Mouse (Mus musculus) midbrain, embryonic 10.5 days (tissue): ENCODE data around the gene 2410131K14Rik. TPM values are rescaled to one million over a fixed set of nuclear protein-coding genes. Genes with fewer than 3 reads are reported as not detected.
A peak's percentile ranks its signal among the peaks of the same experiment; 100 is the strongest.

Experiments
- DNase-seq: peaks from one replicate; pipeline ENCODE4 v3.0.0-alpha.2; 2017; ENCODE audit warnings: low spot score
- H3K27ac ChIP-seq: fragments of 300-500 bp; sonication (generic); replicated peaks from 2 replicates; pipeline ENCODE4 v1.5.1; 2016; ENCODE audit warnings: mild to moderate bottlenecking
- H3K27me3 ChIP-seq: fragments of 300-500 bp; sonication (generic); 2 replicates; pipeline ENCODE4 v1.6.1; 2016; ENCODE audit warnings: low read depth, mild to moderate bottlenecking; ENCODE audit not compliant: poor library complexity, severe bottlenecking
- H3K36me3 ChIP-seq: fragments of 300-500 bp; sonication (generic); 2 replicates; pipeline ENCODE4 v1.6.1; 2016; ENCODE audit warnings: mild to moderate bottlenecking, moderate library complexity
- H3K4me1 ChIP-seq: fragments of 300-500 bp; sonication (generic); 2 replicates; pipeline ENCODE4 v1.6.1; 2016
- H3K4me3 ChIP-seq: fragments of 300-500 bp; sonication (generic); 2 replicates; pipeline ENCODE4 v1.5.1; 2016; ENCODE audit warnings: mild to moderate bottlenecking, moderate library complexity
- H3K9me3 ChIP-seq: fragments of 300-500 bp; sonication (generic); replicated peaks from 2 replicates; pipeline ENCODE4 v1.6.1; 2016; ENCODE audit warnings: mild to moderate bottlenecking
- WGBS: fragments of 180-500 bp; shearing (Covaris S2); methylation state at CpG from one replicate; pipeline ENCODE4 v1.1.7; 2016; 5-methylcytosine and 5-hydroxymethylcytosine counted together
- polyA plus RNA-seq: library from polyadenylated mRNA; unstranded; fragments of >200 nt; fragmentation: Nextera tagmentation; extraction: Ambion mirVana; gene quantifications from 2 replicates; pipeline ENCODE4 v1.2.1, GENCODE M21; 2016

2410131K14Rik gene
- polyA plus RNA-seq: 11.3 and 11.7 TPM in 2 replicates

GRCm38 (mm10) chr5:118244606-118245443 lies at the start of gene 2410131K14Rik, which contains the start of gene Rnft2:
TSS of gene 2410131K14Rik (plus strand) at chr5:118245227.
TSS of gene Rnft2 (minus strand) at chr5:118245116.
- H3K27me3 ChIP-seq: no peaks in the 10 kb centered on the region
- H3K9me3 ChIP-seq: no peaks in the 10 kb centered on the region
- WGBS: under 1% methylated on average over 66 of the region's 68 CpGs
- peaks cover 30% of the 10 kb centered on the region for H3K4me1 ChIP-seq
- H3K36me3 ChIP-seq: peaks cover 50% of the 10 kb centered on the region
- peak within 1 kb of the TSS; percentile 81 for H3K4me3 ChIP-seq
- H3K27ac ChIP-seq: peak within 1 kb of the TSS; percentile 89
- peak; percentile 100 for DNase-seq

GRCm38 (mm10) chr5:118197421-118197820 lies 47.6 kb upstream of the 2410131K14Rik start:
- Histone ChIP-seq H3K36me3 (peaks cover 13% of the 10 kb centered on the region), H3K27ac (no peak overlapping the region), H3K4me3 (no peak overlapping the region), H3K4me1 (peaks cover 12% of the 10 kb centered on the region), H3K27me3 (peaks cover 8% of the 10 kb centered on the region; the same call in 1 of the 2 replicates), H3K9me3 (no peaks in the 10 kb centered on the region)
- no peak for DNase-seq
- whole genome bisulfite sequencing: 80% methylated on average over 13 of the region's 13 CpGs

- WGBS: 77% methylated on average over 5 of the region's 5 CpGs
- DNase-seq: no peak
- 0 out of 2 replicates have a peak, but pooled peaks cover 7% of the 10 kb centered on the region for H3K4me1 ChIP-seq
- H3K36me3 ChIP-seq: peaks cover 13% of the 10 kb centered on the region
- H3K9me3 ChIP-seq: no peaks in the 10 kb centered on the region
- no peak overlapping the region for H3K4me3 ChIP-seq
- H3K27ac ChIP-seq: no peak overlapping the region
- H3K27me3 ChIP-seq: no peaks in the 10 kb centered on the region
These were observed 45.4 kb upstream of the 2410131K14Rik start for GRCm38 (mm10) chr5:118199670-118200069.

GRCm38 (mm10) chr5:118204675-118205440 lies 40.2 kb upstream of the 2410131K14Rik start:
- H3K36me3 ChIP-seq: peaks cover 13% of the 10 kb centered on the region
- H3K27me3 ChIP-seq: no peaks in the 10 kb centered on the region
- WGBS: 90% methylated on average over 16 of the region's 16 CpGs
- H3K4me1 ChIP-seq: peaks cover 30% of the 10 kb centered on the region
- H3K9me3 ChIP-seq: no peaks in the 10 kb centered on the region
- no peak overlapping the region for H3K27ac ChIP-seq
- H3K4me3 ChIP-seq: no peak overlapping the region
- no peak for DNase-seq

GRCm38 (mm10) chr5:118205852-118206251 lies 39.2 kb upstream of the 2410131K14Rik start:
- Histone ChIP-seq H3K27ac (0 out of 2 replicates have a peak overlapping the region, but pooled peaks have one; percentile 6), H3K4me3 (no peak overlapping the region), H3K4me1 (peaks cover 30% of the 10 kb centered on the region), H3K9me3 (no peaks in the 10 kb centered on the region), H3K27me3 (no peaks in the 10 kb centered on the region), H3K36me3 (peaks cover 12% of the 10 kb centered on the region)
- 54% methylated on average over 8 of the region's 8 CpGs for WGBS
- DNase-seq: no peak

- Histone ChIP-seq H3K36me3 (peaks cover 13% of the 10 kb centered on the region; the same call in 1 of the 2 replicates), H3K4me3 (peak overlapping the region; percentile 57), H3K27me3 (no peaks in the 10 kb centered on the region; the same call in 1 of the 2 replicates), H3K4me1 (peaks cover 18% of the 10 kb centered on the region), H3K9me3 (no peaks in the 10 kb centered on the region), H3K27ac (peak overlapping the region; percentile 75)
- DNase-seq: no peak
- 22% methylated on average over 5 of the region's 5 CpGs for WGBS
These were observed 31.0 kb upstream of the 2410131K14Rik start for GRCm38 (mm10) chr5:118214012-118214411.

- WGBS: 5% methylated on average over 24 of the region's 24 CpGs
- Histone ChIP-seq H3K4me1 (peaks cover 18% of the 10 kb centered on the region), H3K4me3 (peak overlapping the region; percentile 57), H3K9me3 (no peaks in the 10 kb centered on the region), H3K27ac (peak overlapping the region; percentile 75), H3K36me3 (peaks cover 13% of the 10 kb centered on the region; the same call in 1 of the 2 replicates), H3K27me3 (no peaks in the 10 kb centered on the region; the same call in 1 of the 2 replicates)
- peak; percentile 77 for DNase-seq
These were observed 30.4 kb upstream of the 2410131K14Rik start for GRCm38 (mm10) chr5:118214418-118215154.

GRCm38 (mm10) chr5:118217410-118217809 lies 27.6 kb upstream of the 2410131K14Rik start:
- Histone ChIP-seq H3K9me3 (no peaks in the 10 kb centered on the region), H3K4me1 (peaks cover 18% of the 10 kb centered on the region), H3K27ac (0 out of 2 replicates have a peak overlapping the region, but pooled peaks have one; percentile 13), H3K4me3 (no peak overlapping the region), H3K27me3 (no peaks in the 10 kb centered on the region; the same call in 1 of the 2 replicates), H3K36me3 (peaks cover 29% of the 10 kb centered on the region)
- DNase-seq: no peak
- 79% methylated on average over 6 of the region's 6 CpGs for WGBS

GRCm38 (mm10) chr5:118223142-118223757 lies 21.8 kb upstream of the 2410131K14Rik start:
- H3K27ac ChIP-seq: no peak overlapping the region
- peaks cover 53% of the 10 kb centered on the region for H3K36me3 ChIP-seq
- WGBS: 84% methylated on average over 9 of the region's 9 CpGs
- DNase-seq: no peak
- H3K4me1 ChIP-seq: no peaks in the 10 kb centered on the region
- no peaks in the 10 kb centered on the region for H3K27me3 ChIP-seq
- H3K9me3 ChIP-seq: no peaks in the 10 kb centered on the region
- H3K4me3 ChIP-seq: no peak overlapping the region

GRCm38 (mm10) chr5:118230071-118230611 lies 14.9 kb upstream of the 2410131K14Rik start:
- no peak overlapping the region for H3K27ac ChIP-seq
- H3K36me3 ChIP-seq: peaks cover 77% of the 10 kb centered on the region
- H3K27me3 ChIP-seq: no peaks in the 10 kb centered on the region
- no peak for DNase-seq
- WGBS: 95% methylated on average over 13 of the region's 13 CpGs
- H3K4me1 ChIP-seq: no peaks in the 10 kb centered on the region
- no peaks in the 10 kb centered on the region for H3K9me3 ChIP-seq
- no peak overlapping the region for H3K4me3 ChIP-seq

GRCm38 (mm10) chr5:118236891-118237290 lies 8.1 kb upstream of the 2410131K14Rik start:
- Histone ChIP-seq H3K36me3 (peaks cover 66% of the 10 kb centered on the region), H3K27me3 (no peaks in the 10 kb centered on the region)
- 82% methylated on average over 12 of the region's 12 CpGs for WGBS

More at GRCm38 (mm10) chr5:118236891-118237290, 8.1 kb upstream of the 2410131K14Rik start:
- Histone ChIP-seq H3K27ac (no peak overlapping the region), H3K4me1 (no peaks in the 10 kb centered on the region), H3K9me3 (no peaks in the 10 kb centered on the region), H3K4me3 (no peak overlapping the region)
- no peak for DNase-seq
